Mouse (Mus musculus) cerebellum, postnatal 25 days (tissue): ENCODE data around the gene Mapkapk5.
"Not testable (repeated sequence)": the region's sequence is repeated elsewhere in the genome, so short reads cannot be mapped to it uniquely, and the experiment has no call there.

Source experiments
- DNase-seq, 2 experiments: peaks; one replicate each; pipeline ENCODE4 v3.0.0; 2021; ENCODE audit warnings: mixed read lengths in 2 of 2

The Mapkapk5 gene

GRCm38 (mm10) chr5:121562436-121562835 is 16.7 kb upstream of the Mapkapk5 start:
- DNase-seq = no peak

GRCm38 (mm10) chr5:121549196-121549595 is 3.5 kb upstream of the Mapkapk5 start:
- no peak for DNase-seq

GRCm38 (mm10) chr5:121547084-121547483 is 1.4 kb upstream of the Mapkapk5 start:
- no peak for DNase-seq

GRCm38 (mm10) chr5:121546530-121546895 is 808 bp upstream of the Mapkapk5 start:
- DNase-seq = peak; percentile 23 to 65

GRCm38 (mm10) chr5:121544910-121545792 is 554 bp downstream of the Mapkapk5 start, which contains the start of the genes Adam1a and Gm42878:
Gene Adam1a (minus strand): TSS chr5:121545482.
Gene Gm42878 (minus strand): TSS chr5:121545482.
- DNase-seq = no peak

- DNase-seq = no peak
Observed at GRCm38 (mm10) chr5:121543370-121543769, 2.3 kb downstream of the Mapkapk5 start.

GRCm38 (mm10) chr5:121541235-121541634 is 4.5 kb downstream of the Mapkapk5 start:
- no peak for DNase-seq

GRCm38 (mm10) chr5:121540066-121540465 is 5.6 kb downstream of the Mapkapk5 start:
- no peak for DNase-seq

GRCm38 (mm10) chr5:121537588-121537987 is 8.1 kb downstream of the Mapkapk5 start:
- no peak for DNase-seq

GRCm38 (mm10) chr5:121536921-121537555 is 8.7 kb downstream of the Mapkapk5 start:
- no peak for DNase-seq

GRCm38 (mm10) chr5:121535116-121535515 is 10.6 kb downstream of the Mapkapk5 start:
- no peak for DNase-seq

GRCm38 (mm10) chr5:121534521-121534920 is 11.2 kb downstream of the Mapkapk5 start:
- peak in 1 of 2 experiments; percentile 36 for DNase-seq

GRCm38 (mm10) chr5:121526961-121527360 is 18.7 kb downstream of the Mapkapk5 start:
- DNase-seq = no peak

- no peak for DNase-seq
Observed at GRCm38 (mm10) chr5:121526526-121526925, 19.2 kb downstream of the Mapkapk5 start.

- no peak for DNase-seq
Observed at GRCm38 (mm10) chr5:121525774-121526450, 19.8 kb downstream of the Mapkapk5 start.

GRCm38 (mm10) chr5:121519758-121520157 is 25.9 kb downstream of the Mapkapk5 start:
- DNase-seq = not testable (repeated sequence)

- DNase-seq = no peak
Observed at GRCm38 (mm10) chr5:121518983-121519382, 26.7 kb downstream of the Mapkapk5 start.

- no peak for DNase-seq
Observed at GRCm38 (mm10) chr5:121510009-121510408, 35.7 kb downstream of the Mapkapk5 start.

- no peak for DNase-seq
Observed at GRCm38 (mm10) chr5:121506846-121507245, 38.9 kb downstream of the Mapkapk5 start.

- DNase-seq = no peak
Observed at GRCm38 (mm10) chr5:121503231-121503630, 42.5 kb downstream of the Mapkapk5 start, which contains the start of gene Adam1b. Gene Adam1b (minus strand): TSS chr5:121503435.

GRCm38 (mm10) chr5:121501424-121501996 is 44.2 kb downstream of the Mapkapk5 start:
- not testable (repeated sequence) for DNase-seq

GRCm38 (mm10) chr5:121500719-121501118 is 45.0 kb downstream of the Mapkapk5 start:
- no peak for DNase-seq

GRCm38 (mm10) chr5:121493305-121493704 is 52.4 kb downstream of the Mapkapk5 start:
- DNase-seq = no peak
